In the genomic region with DNA sequence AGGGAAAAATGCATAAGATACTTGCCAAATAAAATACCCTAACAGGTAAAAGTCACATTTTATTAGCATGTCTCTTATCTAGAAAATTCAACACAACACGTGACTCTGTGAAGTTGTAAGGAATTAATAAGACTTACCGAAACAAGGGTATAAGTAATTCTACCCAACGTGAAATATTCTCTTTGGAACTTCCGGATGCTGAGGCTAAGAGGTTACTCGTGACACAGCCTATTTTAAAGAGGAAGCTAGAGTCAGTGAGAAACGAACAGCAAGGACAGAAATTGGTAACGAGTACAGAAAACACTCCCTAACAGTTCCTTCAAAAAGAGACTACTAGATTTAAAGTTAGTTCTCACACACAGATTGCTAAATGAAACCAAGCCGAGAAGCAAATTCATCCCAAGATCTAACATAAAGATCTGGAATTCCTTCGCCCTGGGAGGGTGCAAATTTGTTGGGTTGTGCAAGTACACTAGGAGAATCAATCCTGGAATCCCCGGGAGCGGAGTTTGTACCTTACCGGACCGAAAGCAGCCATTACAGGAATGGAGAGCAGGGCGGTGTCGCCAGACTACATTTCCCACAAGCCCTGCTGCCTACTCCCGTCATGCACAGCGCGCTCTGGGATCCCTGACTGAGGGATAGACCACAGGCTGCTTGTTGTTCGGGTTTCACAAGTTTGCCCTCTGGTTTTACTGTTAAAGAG, we compare ENCODE assay signal across 8 mouse cellular contexts. TPM values are rescaled to one million over a fixed set of nuclear protein-coding genes. Genes with fewer than 3 reads are reported as not detected.
A peak's percentile ranks its signal among the peaks of the same experiment; 100 is the strongest.
DNase-seq lines count a peak whose midpoint lies in the region; ATAC-seq and TF ChIP-seq lines count a peak whose summit lies in the region.

TSS of gene 2610001J05Rik (minus strand) at position 600 of the 706 bp plus-strand sequence.

- no peaks in the 10 kb centered on the region for H3K27me3 ChIP-seq in MEL (ENCODE audit: control insufficient read depth in 1 of 2, insufficient read depth in 2 of 2, low read length in 2 of 2)
- H3K27me3 ChIP-seq in cerebellum, adult 2 months (ENCODE audit: control insufficient read depth, insufficient read depth, low read length) = no peaks in the 10 kb centered on the region
- no peaks in the 10 kb centered on the region for H3K27me3 ChIP-seq in forebrain, postnatal 0 days (ENCODE audit: insufficient read depth, low read length)
- H3K27me3 ChIP-seq in lung, embryonic 15.5 days = no peaks in the 10 kb centered on the region

- peak; percentile 47 to 93; a peak in 2 of 4 replicates for TF ChIP-seq POLR2A in MEL (IDR thresholded peaks at IDR 0.05; ENCODE audit: control insufficient read depth in 1 of 2, insufficient read depth in 1 of 2, low read depth in 1 of 2, low read length in 2 of 2, poor library complexity in 1 of 2)
- peak; percentile 94; the same call in 1 of the 2 replicates for TF ChIP-seq POLR2A in cerebellum, adult 2 months (IDR thresholded peaks at IDR 0.05; ENCODE audit: borderline replicate concordance, insufficient read depth, low read length)

- peaks cover 2% of the 10 kb centered on the region; the same call in 1 of the 2 replicates for H3K79me2 ChIP-seq in MEL (ENCODE audit: control insufficient read depth, insufficient read depth, low read length, poor library complexity)

- H3K4me2 ChIP-seq in forebrain, postnatal 0 days (ENCODE audit: low read depth) = peak within 1 kb of the TSS; percentile 48
- peak within 1 kb of the TSS; percentile 61 for H3K4me2 ChIP-seq in lung, embryonic 15.5 days

- no peak for TF ChIP-seq RAD21 in MEL (IDR thresholded peaks at IDR 0.05; ENCODE audit: low read depth, low read length)

- peak; percentile 95 for DNase-seq in MEL (ENCODE audit: low read depth, low spot score)
- peak; percentile 90 to 94 for DNase-seq in cerebellum, adult 2 months
- peak; percentile 93 for DNase-seq in forebrain, postnatal 0 days
- peak; percentile 90 for DNase-seq in heart, postnatal 4 days
- DNase-seq in layer of hippocampus, adult 8-10 months (ENCODE audit: low spot score in 2 of 2) = peak; percentile 89 to 92
- DNase-seq in ovary, adult 18-20 months (ENCODE audit: low spot score) = peak; percentile 84
- peak; percentile 90 for DNase-seq in thymus, postnatal 0 days (ENCODE audit: low spot score)

- H3K4me3 ChIP-seq in MEL (ENCODE audit: control insufficient read depth in 1 of 2, insufficient read depth in 1 of 2, low read depth in 2 of 2, low read length in 2 of 2) = peak within 1 kb of the TSS; percentile 74 to 90
- H3K4me3 ChIP-seq in cerebellum, adult 2 months (replicated peaks; ENCODE audit: insufficient read depth, low read depth, low read length) = peak within 1 kb of the TSS; percentile 85
- H3K4me3 ChIP-seq in forebrain, postnatal 0 days (ENCODE audit: low read depth, low read length) = peak within 1 kb of the TSS; percentile 65
- peak within 1 kb of the TSS; percentile 57 for H3K4me3 ChIP-seq in lung, embryonic 15.5 days

- H3K36me3 ChIP-seq in MEL (ENCODE audit: control insufficient read depth in 1 of 2, insufficient read depth in 2 of 2, low read length in 2 of 2) = peaks cover 0 to 11% of the 10 kb centered on the region in 2 experiments; a peak in 2 of 4 replicates
- H3K36me3 ChIP-seq in forebrain, postnatal 0 days (ENCODE audit: insufficient read depth) = no peaks in the 10 kb centered on the region
- 0 out of 2 replicates have a peak, but pooled peaks cover 4% of the 10 kb centered on the region for H3K36me3 ChIP-seq in lung, embryonic 15.5 days

- no peak for TF ChIP-seq CTCF in MEL (IDR thresholded peaks at IDR 0.05 in 2 of 3, conservative IDR thresholded peaks at IDR 0.05 in 1 of 3; ENCODE audit: control insufficient read depth in 1 of 3, insufficient read depth in 1 of 3, low read depth in 2 of 3, low read length in 3 of 3, poor library complexity in 1 of 3, severe bottlenecking in 1 of 3)
- TF ChIP-seq CTCF in cerebellum, adult 2 months (IDR thresholded peaks at IDR 0.05; ENCODE audit: borderline replicate concordance, insufficient read depth, low read depth, low read length) = no peak
- no peak for TF ChIP-seq CTCF in forebrain, postnatal 0 days (IDR thresholded peaks at IDR 0.05; ENCODE audit: low read depth)

- peak within 1 kb of the TSS; percentile 92 for H3K27ac ChIP-seq in MEL (ENCODE audit: control insufficient read depth, low read depth, low read length)
- no peak within 1 kb of the TSS; the same call in 1 of the 2 replicates for H3K27ac ChIP-seq in cerebellum, adult 2 months (ENCODE audit: insufficient read depth, low read length)
- H3K27ac ChIP-seq in forebrain, postnatal 0 days (ENCODE audit: low read depth, low read length) = peak within 1 kb of the TSS; percentile 55; the same call in 1 of the 2 replicates
- peak within 1 kb of the TSS; percentile 78 for H3K27ac ChIP-seq in lung, embryonic 15.5 days

- H3K9me3 ChIP-seq in MEL (replicated peaks; ENCODE audit: insufficient read depth, low read length) = no peaks in the 10 kb centered on the region
- H3K9me3 ChIP-seq in forebrain, postnatal 0 days (ENCODE audit: low read length) = no peaks in the 10 kb centered on the region
- no peaks in the 10 kb centered on the region for H3K9me3 ChIP-seq in lung, embryonic 15.5 days

- H3K9ac ChIP-seq in MEL (ENCODE audit: control insufficient read depth, low read depth, low read length, poor library complexity, severe bottlenecking) = peak within 1 kb of the TSS; percentile 81
- H3K9ac ChIP-seq in forebrain, postnatal 0 days = peak within 1 kb of the TSS; percentile 61
- peak within 1 kb of the TSS; percentile 66 for H3K9ac ChIP-seq in lung, embryonic 15.5 days

- TF ChIP-seq EP300 in MEL (IDR thresholded peaks at IDR 0.05; ENCODE audit: low read depth in 1 of 2, low read length in 2 of 2) = peak in 1 of 2 experiments; percentile 19; a peak in 1 of 4 replicates

- peaks cover 0 to 6% of the 10 kb centered on the region in 2 experiments; a peak in 3 of 4 replicates for H3K4me1 ChIP-seq in MEL (ENCODE audit: control insufficient read depth in 1 of 2, insufficient read depth in 2 of 2, low read length in 2 of 2)
- H3K4me1 ChIP-seq in cerebellum, adult 2 months (ENCODE audit: control insufficient read depth, insufficient read depth, low read length) = no peaks in the 10 kb centered on the region
- H3K4me1 ChIP-seq in forebrain, postnatal 0 days (ENCODE audit: insufficient read depth) = peaks cover 5% of the 10 kb centered on the region; the same call in 1 of the 2 replicates
- H3K4me1 ChIP-seq in lung, embryonic 15.5 days = peaks cover 6% of the 10 kb centered on the region; the same call in 1 of the 2 replicates

- WGBS in cerebellum, adult 2 months = under 1% methylated on average over 19 of the region's 19 CpGs
- WGBS in forebrain, postnatal 0 days = 1% methylated on average over 19 of the region's 19 CpGs
- under 1% methylated on average over 19 of the region's 19 CpGs for WGBS in lung, embryonic 15.5 days

- ATAC-seq in forebrain, postnatal 0 days = peak; percentile 100
- peak; percentile 100 for ATAC-seq in lung, embryonic 15.5 days (ENCODE audit: borderline replicate concordance, extremely low read depth, low FRiP score, low TSS enrichment)

TF ChIP-seq in MEL, 35 proteins besides CTCF, POLR2A, EP300 and RAD21 (continues in another document):
- TF ChIP-seq NELFE (IDR thresholded peaks at IDR 0.05; ENCODE audit: low read depth, low read length) (peak; percentile 65; the same call in 1 of the 2 replicates), CHD1 (IDR thresholded peaks at IDR 0.05; ENCODE audit: low read depth, low read length) (peak; percentile 72; the same call in 1 of the 2 replicates), GATA1 (IDR thresholded peaks at IDR 0.05; ENCODE audit: low read depth, low read length) (peak; percentile 57; the same call in 1 of the 2 replicates), MXI1 (IDR thresholded peaks at IDR 0.05; ENCODE audit: low read depth, low read length) (peak; percentile 52), POLR2AphosphoS2 (IDR thresholded peaks at IDR 0.05; ENCODE audit: low read length) (peak; percentile 90; the same call in 1 of the 2 replicates), ZMIZ1 (IDR thresholded peaks at IDR 0.05; ENCODE audit: low read depth, low read length) (peak; percentile 85), MAZ (IDR thresholded peaks at IDR 0.05; ENCODE audit: low read depth, low read length) (no peak), USF2 (IDR thresholded peaks at IDR 0.05; ENCODE audit: borderline replicate concordance in 1 of 2, insufficient read depth in 1 of 2, low read depth in 1 of 2, low read length in 2 of 2) (0 out of 4 replicates have a peak, but pooled peaks have one; percentile 26 to 35), JUND (IDR thresholded peaks at IDR 0.05; ENCODE audit: low read depth, low read length) (no peak), ZNF384 (IDR thresholded peaks at IDR 0.05; ENCODE audit: low read depth, low read length) (no peak), ZC3H11A (IDR thresholded peaks at IDR 0.05; ENCODE audit: low read depth, low read length) (no peak), TBP (IDR thresholded peaks at IDR 0.05; ENCODE audit: low read depth, low read length) (peak; percentile 93), BHLHE40 (IDR thresholded peaks at IDR 0.05; ENCODE audit: borderline replicate concordance, low read depth, low read length) (peak; percentile 61; the same call in 1 of the 2 replicates), MAFK (IDR thresholded peaks at IDR 0.05; ENCODE audit: borderline replicate concordance, low read depth, low read length) (no peak), RCOR1 (IDR thresholded peaks at IDR 0.05; ENCODE audit: low read depth, low read length) (no peak), ZKSCAN1 (IDR thresholded peaks at IDR 0.05; ENCODE audit: low read depth, low read length) (no peak), MYB (IDR thresholded peaks at IDR 0.05; ENCODE audit: low read depth, low read length) (no peak), MAX (IDR thresholded peaks at IDR 0.05; ENCODE audit: low read length) (peak; percentile 84), ELF1 (IDR thresholded peaks at IDR 0.05; ENCODE audit: low read depth, low read length) (peak; percentile 62; the same call in 1 of the 2 replicates), KAT2A (conservative IDR thresholded peaks at IDR 0.05; ENCODE audit: low read depth, low read length) (peak; percentile 89)

RNA-seq across cellular contexts. Expression of gene 2610001J05Rik, which starts in this region (rescaled TPM):
- 28.1 and 28.3 TPM in 2 replicates for total RNA-seq in MEL (2012; rRNA removed)
- 10 to 100 TPM in 1 of 2 experiments, not detected in 1; 45.4 TPM for polyA plus RNA-seq in MEL (2012; ENCODE audit: insufficient read depth in 1 of 2, insufficient read length in 2 of 2, low read depth in 1 of 2, low replicate concordance in 2 of 2, missing spikeins in 1 of 2)
- 87.2 and 103 TPM in 2 replicates for polyA plus RNA-seq in cerebellum, adult 2 months (2012; rRNA removed)
- 18.1 and 23.1 TPM in 2 replicates for total RNA-seq in forebrain, postnatal 0 days (2014; rRNA removed)
- polyA plus RNA-seq in forebrain, postnatal 0 days (2015; fragmentation: Nextera tagmentation; extraction: Ambion mirVana) = 115 and 120 TPM in 2 replicates
- 10 to 100 TPM; 55.4 to 55.7 TPM for total RNA-seq in heart, postnatal 4 days (2021)
- total RNA-seq in layer of hippocampus, adult 8-10 months (2022) = 10 to 100 TPM; 40.4 to 45.2 (median 42.0) TPM
- polyA plus RNA-seq in lung, embryonic 15.5 days (2015; fragmentation: Nextera tagmentation; extraction: Ambion mirVana) = 130 and 135 TPM in 2 replicates
- polyA plus RNA-seq in thymus, postnatal 0 days (2015; fragmentation: Nextera tagmentation; extraction: Ambion mirVana) = 109 and 111 TPM in 2 replicates
